Mouse (Mus musculus) testis, postnatal 14 days (tissue): ENCODE data around the gene Asna1.

Experiments used
- DNase-seq: peaks from one replicate; pipeline ENCODE4 v3.0.0; 2021; ENCODE audit warnings: low spot score

Gene Asna1

DNA sequence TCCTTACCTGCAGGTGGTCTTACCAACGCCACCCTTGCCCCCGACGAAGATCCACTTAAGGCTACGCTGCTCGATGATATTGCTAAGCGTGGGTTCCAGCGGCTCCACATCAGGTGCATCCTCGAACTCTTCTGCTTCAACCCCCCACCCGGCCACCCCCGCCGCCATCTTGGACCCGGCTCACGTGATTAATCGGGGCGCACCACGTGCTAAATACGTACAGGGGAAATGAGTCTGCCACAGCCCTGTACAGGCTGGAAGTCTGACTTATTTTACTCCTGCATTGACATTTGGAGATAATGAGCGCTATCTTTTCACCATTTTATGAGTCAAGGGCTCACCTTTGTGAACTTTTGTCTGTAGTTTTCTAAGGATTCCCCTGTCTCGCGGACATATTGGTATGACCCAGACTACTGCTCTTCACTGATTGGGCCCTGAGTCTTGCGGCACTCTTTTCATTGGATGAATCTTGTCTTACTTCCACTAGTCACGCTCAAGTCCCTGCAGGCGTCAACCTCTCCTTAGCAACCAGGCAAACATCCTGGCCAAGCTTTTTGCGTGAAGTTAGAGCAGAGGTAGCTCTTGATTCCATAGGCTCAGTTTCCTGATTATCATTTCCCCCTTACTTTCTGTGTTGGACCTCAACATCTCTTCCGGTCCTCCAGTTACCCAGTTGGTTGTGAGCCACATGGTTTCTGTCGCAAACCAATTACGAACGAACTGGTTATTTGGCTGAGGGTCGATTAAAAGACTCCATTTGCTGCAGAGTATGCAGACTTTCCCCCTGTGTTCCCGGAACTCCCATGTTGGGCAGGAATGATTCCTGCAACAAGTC is at the start of gene Asna1:
Gene Asna1 (minus strand): TSS at position 184 of the 835 bp plus-strand sequence.
- peak; percentile 89 for DNase-seq

- DNase-seq = no peak
Measured at GRCm38 (mm10) chr8:85074617-85075016, 49.5 kb upstream of the Asna1 start.

- no peak for DNase-seq
Measured at GRCm38 (mm10) chr8:85074167-85074566, 49.1 kb upstream of the Asna1 start.

DNA sequence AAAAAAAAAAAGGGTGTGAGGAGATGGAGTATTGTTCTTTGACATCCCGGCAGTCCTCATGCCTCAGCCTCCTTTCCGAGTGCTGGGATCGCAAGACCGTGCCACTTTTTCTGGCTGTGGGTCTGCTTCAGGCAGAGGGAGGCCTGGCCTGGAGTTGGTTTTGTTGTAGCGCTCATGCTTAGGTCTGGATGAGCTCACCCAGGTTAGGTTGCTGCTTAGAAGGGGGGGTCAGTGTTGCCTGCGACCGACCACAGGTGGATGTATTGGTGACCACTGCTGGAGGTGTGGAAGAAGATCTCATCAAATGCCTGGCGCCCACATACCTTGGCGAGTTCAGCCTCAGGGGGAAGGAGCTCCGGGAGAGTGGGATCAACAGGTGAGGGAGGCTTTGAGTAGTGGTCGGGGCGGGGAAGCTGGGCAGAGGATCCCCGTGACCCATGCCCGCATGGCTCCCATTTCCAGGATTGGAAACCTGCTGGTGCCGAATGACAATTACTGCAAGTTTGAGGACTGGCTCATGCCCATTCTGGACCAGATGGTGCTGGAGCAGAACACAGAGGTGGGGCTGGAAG is 48.0 kb upstream of the Asna1 start:
- DNase-seq = no peak

DNA sequence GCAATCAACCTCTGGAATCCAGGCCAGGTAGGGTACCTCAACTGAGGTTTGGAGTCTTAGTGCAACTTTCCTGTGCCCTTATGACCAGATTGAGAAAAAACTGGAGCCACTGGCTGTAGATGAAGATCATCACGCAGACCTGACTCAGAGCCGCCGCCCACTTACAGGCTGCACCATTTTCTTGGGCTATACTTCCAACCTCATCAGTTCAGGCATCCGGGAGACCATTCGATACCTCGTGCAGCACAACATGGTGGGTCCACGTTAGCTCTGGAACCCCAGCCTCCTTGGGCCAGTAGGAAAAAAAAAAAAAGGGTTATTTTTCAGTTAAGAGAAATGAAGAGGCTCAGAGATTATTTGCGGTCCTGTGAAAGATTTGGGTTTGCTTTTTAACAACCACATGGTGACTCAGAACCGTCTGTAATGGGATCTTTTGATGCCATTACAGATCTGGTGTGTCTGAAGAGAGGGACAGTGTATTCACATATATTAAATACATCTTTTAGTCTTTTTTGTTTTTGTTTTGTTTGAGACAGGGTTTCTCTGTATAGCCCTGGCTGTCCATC is 47.4 kb upstream of the Asna1 start:
- DNase-seq = no peak

DNA sequence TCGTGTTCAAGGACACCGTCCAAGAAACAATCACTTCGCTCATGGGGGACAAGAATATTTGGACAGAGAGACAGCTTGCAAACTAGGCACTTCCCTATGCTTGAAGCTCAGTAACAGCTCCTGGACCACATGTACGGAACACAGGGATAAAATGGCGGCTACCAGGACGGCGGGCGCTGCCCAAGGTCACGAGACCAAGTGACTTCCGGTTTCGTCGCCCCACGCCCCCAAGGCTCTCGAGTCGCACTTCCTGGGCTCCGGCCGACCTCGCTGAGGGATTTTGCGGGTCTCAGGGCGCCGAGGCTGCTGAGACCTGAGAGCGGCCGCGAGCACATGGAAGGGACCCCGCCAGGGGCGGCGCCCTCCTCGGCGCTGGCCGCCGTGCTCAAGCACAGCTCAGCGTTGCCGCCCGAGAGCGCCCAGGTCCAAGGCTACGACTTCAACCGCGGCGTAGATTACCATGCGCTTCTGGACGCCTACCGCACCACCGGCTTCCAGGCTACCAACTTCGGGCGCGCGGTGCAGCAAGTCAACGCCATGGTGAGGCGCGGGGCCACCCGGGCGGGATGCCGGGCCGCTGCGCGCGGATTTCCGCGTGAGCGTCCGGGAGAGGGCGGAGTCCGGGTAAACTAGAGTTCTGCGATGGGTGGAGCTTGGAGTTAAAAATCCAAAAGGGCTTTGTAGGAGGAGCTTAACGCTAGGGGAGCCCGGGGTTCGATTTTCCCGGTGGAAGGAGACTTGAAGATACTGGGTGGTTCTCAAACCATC is 46.6 kb upstream of the Asna1 start, which contains the start of gene Dhps:
Gene Dhps (plus strand): TSS at position 244 of the 768 bp plus-strand sequence.
- peak; percentile 93 for DNase-seq

- no peak for DNase-seq
Measured at GRCm38 (mm10) chr8:85071041-85071440, 46.0 kb upstream of the Asna1 start.

DNA sequence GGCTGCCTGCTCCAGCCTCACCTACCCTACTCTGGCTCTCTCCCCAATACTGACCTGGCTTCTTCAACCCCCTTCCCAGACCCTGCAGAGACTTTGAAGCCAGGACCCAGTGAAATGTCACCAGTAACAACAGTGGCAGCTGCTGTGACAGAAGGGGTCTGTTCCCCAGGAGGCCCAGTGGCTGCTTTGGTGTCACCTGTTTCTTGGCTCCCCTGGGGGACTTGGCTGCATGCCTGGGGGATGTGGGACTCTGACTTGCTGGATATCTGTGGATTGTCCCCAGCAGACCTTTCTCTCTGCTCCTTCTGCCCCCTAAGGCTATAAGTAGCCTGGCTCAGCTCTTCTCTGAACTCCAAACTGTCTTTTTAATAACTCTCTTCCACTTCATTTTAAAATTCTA is 42.9 kb upstream of the Asna1 start, which contains the start of gene Gm5741:
Gene Gm5741 (minus strand): TSS at position 1 of the 400 bp plus-strand sequence.
- DNase-seq = no peak

- DNase-seq = no peak
Measured at GRCm38 (mm10) chr8:85067155-85067554, 42.1 kb upstream of the Asna1 start.

- no peak for DNase-seq
Measured at GRCm38 (mm10) chr8:85065213-85065612, 40.1 kb upstream of the Asna1 start.

DNA sequence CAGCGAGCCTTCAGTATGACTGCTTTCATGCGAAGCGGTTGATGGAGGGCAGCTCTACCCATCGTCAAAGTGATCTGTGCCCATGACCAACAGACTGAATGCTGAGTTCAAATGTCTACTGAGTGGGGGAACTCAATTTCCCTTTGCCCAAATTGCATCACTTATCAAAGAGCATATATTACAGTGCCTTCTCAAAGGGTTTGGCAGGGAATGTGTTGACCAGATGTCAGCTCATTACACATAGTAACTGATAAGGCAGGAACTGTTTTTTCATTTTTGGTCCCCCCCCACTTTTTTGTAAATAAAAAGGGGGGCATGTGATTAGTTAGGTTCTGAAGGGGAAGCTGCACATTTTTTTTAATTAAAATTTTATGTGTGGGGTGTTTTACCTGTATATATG is 37.5 kb upstream of the Asna1 start:
- no peak for DNase-seq

DNA sequence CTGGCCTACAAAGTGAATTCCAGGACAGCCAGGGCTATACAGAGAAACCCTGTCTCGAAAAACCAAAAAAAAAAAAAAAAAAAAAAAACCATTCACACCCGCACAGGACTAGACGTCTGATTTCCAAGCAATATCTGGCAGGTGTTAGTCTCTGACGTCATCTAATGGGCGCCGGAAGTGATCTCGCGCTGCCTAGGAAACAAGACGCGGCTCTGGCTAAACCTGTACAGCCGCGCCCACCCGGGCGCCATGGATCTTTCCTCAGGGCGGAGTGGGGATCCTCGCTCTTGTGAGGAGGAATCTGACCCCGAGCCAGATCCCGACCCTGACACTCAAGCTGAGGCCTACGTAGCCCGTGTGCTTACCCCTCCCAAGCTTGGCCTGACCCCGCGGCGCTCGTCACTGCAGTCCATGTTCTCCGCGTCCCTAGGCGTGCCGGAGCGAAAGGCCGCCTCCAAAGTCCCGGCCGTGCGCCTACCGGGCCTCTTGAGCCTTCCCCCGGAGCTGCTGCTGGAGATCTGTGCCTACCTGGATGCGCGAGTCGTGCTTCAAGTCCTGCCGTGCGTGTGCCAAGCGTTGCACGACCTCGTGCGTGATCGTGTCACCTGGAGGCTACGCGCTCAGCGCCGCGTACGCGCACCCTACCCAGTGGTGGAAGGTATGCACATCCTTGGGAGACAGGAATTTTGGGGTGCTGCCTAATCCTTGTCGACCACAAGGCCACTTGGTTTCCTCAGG is 35.0 kb upstream of the Asna1 start, which contains the start of gene Fbxw9:
Gene Fbxw9 (plus strand): TSS at position 177 of the 738 bp plus-strand sequence.
- peak; percentile 90 for DNase-seq

DNA sequence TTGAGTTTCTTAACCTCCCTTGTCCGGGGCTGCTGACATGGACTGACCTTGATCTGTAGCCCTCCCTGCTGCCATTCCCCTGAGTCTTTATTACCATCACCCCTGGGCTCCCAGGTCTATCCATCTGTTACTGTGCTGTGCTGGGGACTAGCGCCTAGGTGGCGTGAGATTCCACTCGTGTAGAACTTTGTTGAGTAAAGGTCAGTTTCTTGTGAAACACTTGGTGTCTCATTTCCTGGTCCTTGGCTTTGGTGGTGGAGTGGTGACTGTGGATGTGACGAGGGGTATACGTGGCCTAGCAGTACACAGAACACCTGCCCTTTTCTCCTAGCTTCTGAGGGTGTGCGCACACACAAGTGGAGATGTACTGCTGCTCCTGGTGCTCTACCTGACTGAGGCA is 32.3 kb upstream of the Asna1 start:
- DNase-seq = no peak

GRCm38 (mm10) chr8:85043619-85044018 is 18.5 kb upstream of the Asna1 start:
- no peak for DNase-seq

DNA sequence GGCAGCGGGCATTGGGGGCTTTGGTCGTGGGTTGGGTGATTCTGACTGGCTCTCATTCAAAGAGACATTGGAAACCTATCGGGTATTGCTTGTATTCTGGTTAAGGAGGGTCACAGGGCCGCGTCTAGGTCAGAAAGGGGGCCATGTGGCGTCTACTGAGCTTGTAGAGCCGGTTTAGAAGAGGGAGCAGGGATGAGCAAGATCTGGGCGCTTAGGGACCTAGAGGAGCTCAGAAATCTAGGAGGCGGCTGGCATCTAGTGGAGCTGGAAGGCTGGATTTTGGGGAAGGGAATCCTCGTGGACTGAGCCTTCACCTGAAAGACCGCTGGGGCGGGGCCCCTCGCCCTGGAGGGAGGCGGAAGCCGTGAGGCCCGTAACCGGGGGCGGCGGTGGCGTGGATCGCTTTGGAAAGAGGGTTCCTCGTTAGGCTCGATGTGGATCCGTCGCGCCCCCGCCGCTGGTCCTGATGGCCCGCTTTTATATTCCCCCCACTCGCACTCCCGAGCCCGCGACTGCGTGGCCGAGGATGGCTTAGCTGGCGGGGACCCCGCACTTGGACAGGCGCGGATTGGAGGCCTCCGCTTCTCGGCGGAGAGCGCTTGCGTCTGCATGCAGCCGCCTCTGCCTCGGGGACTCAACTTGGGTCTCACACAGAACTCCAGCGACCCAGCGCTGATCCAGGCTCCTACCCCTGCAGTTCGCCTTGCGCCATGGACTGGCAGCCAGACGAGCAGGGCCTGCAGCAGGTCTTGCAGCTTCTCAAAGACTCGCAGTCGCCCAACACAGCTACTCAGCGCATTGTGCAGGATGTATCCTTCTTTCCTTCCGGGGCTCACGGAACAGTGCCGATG is 12.8 kb upstream of the Asna1 start:
- peak; percentile 54 for DNase-seq

DNA sequence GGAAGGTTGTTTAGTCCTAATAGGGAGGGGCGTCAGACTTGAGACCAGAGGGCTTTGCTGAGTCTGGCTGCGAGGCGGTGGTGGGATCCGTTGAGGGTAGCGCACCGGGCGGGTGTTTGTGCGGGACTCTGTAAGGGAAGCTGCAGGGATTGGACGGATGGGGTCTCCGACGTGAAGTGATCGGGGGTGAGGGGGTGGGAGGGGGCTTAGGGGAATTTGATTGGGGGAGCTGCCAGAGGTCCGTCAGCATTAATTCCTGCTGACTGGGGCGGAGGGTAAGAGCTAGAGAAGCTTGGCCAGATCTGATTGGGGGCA is 12.2 kb upstream of the Asna1 start:
- DNase-seq = no peak

DNA sequence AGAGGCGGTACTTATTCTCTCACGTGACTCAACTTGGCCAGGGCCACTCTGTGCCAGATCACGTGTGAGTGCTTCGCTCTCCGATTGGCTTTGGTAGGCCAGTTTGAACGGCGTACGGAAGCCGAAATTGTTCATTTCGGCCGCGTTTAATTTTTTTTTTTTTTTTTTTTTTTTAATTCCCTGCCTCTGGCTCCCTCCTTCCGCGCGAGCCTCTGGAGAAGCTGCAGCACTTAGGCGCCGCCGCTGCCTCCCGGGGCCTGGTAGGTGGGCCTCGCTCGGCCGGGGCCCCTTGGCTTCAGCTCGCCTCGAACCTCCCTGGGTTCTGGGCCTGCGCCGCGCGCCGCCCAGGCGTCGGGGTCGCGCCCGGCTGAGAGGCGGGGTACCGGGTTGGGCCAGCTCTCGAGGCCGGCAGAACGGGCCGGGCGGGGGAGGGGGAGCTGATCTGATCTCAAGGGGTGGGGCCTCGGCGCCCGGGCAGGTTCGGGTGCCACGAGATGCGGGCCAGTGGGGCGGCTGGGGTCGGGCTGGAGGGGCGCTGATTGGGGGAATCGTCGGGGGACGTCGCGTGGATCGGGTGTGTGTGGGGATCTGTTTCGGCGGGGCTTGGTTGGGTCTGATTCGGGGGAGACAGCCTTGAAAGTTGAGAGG is 11.8 kb upstream of the Asna1 start, which contains the start of gene Tnpo2:
Gene Tnpo2 (plus strand): TSS at position 198 of the 648 bp plus-strand sequence.
- DNase-seq = peak; percentile 95

GRCm38 (mm10) chr8:85036381-85036717 is 11.3 kb upstream of the Asna1 start:
- no peak for DNase-seq

GRCm38 (mm10) chr8:85035728-85036310 is 10.7 kb upstream of the Asna1 start:
- peak; percentile 61 for DNase-seq
